Mouse (Mus musculus) R1 (cell line): ENCODE measurements around the gene Ccdc84.
"Not testable (repeated sequence)": the region's sequence is repeated elsewhere in the genome, so short reads cannot be mapped to it uniquely, and the experiment has no call there.

Experiments
- DNase-seq: peaks from one replicate; pipeline ENCODE4 v3.0.0-alpha.2; 2018; ENCODE audit warnings: low read depth, low spot score

Gene Ccdc84

DNA sequence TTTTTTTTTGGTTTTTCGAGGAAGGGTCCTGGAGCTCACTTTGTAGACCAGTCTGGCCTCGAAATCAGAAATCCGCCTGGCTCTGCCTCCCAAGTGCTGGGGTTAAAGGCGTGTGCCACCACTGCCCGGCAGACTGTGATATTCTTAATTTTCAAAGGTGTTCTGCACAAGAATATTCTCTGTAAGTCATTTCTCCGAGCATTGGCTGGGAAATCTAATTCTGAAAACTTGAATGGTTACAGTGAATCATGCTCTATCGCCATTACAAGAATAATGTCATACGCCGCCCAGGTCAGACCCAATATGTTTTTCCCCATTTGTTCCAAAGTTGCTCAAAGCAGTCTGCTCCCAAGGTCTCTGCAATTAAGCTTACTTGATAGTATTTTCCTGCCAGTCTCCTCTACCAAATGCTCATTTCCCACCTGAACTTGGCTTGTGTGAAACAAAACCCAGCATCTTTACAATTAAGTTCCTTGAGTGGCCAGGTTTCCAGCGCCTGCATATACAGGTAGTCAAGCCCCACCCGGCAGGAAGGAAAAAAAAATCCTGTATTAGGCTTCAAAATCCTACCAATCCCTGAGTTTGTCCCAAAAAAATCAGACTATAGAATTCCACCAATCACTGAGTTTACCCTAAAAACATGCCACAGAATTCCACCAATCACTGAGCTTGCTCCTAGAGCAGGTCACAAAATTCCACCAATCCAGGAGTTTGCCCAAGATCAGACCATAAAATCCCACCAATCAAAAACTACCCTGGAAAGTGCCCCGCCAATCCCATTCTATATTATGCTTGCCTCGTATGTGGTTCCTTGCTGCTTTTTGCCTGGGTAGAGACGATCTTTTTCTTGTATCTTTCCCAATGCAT is at the start of gene Ccdc84:
TSS of gene Ccdc84 (minus strand) at position 51 of the 867 bp plus-strand sequence.
- peak; percentile 97 for DNase-seq

- DNase-seq: no peak
These were observed 43.6 kb upstream of the Ccdc84 start for GRCm38 (mm10) chr9:44461950-44462349.

GRCm38 (mm10) chr9:44457035-44457742 is 38.8 kb upstream of the Ccdc84 start:
- DNase-seq: peak; percentile 85

DNA sequence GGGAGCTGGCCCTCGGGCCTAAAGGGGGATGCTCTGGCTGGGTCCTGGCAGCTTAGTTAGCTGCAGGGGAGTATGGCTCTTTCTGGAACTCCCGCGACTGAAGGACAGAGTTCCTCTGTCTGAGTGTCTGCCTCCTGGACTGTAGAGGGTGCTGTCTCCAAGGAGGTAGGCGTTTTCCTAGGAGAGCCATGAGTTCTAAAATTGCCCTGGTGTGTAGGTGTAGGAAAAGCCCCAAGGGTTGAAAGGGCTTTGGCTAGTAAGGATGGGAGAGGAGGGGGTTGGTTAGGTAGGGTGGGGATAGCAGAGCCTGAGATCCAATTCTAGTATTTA is 36.5 kb upstream of the Ccdc84 start, which contains the start of gene Upk2:
TSS of gene Upk2 (minus strand) at position 86 of the 330 bp plus-strand sequence.
- DNase-seq: peak; percentile 72

GRCm38 (mm10) chr9:44454132-44454890 is 35.9 kb upstream of the Ccdc84 start:
- DNase-seq: peak; percentile 85

DNA sequence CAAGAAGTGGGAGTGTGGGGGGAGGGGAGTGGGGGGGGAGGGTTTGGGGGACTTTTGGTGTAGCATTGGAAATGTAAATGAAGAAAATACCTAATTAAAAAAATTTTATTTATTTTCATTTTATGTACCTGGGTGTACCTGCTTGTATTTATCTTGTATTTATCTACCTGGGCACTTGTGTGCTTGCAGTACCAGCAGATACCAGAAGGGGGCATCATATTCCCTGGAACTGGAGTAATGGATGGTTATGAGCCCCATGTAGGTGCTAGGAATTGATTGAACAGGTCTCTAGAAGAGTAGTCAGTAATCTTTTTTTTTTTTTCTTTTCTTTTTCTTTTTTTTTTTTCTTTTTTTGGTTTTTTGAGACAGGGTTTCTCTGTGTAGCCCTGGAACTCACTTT is 32.0 kb upstream of the Ccdc84 start:
- peak; percentile 78 for DNase-seq

DNA sequence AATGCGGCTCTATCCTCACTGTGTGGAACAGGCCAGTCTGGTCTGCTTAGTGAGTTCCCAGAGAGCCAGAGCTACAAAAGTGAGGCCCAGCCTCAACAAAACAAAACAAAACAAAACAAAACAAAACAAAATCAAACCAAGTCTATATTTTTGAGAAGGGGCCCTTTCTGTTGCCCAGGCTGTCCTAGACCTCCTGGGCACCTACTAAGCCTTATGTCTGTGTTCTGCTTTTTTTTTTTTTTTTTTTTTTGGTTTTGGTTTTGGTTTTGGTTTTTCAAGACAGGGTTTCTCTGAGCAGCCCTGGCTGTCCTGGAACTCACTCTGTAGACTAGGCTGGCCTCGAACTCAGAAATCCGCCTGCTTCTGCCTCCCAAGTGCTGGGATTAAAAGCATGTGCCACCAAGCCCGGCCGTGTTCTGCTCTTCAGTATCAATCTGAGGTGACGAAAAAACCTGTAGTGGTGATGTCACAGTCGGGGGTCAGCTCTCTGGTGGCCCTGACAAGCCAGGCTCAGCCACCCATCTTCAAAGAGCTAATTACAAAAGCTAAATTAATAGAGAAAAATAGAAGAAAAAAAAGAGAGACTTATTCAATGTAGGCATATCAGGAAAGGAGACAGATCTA is 26.1 kb upstream of the Ccdc84 start:
- DNase-seq: not testable (repeated sequence)

- peak; percentile 91 for DNase-seq
These were observed 22.6 kb upstream of the Ccdc84 start, which contains the start of gene Foxr1 for GRCm38 (mm10) chr9:44440961-44441360. Foxr1 (minus strand) TSS chr9:44441136.

- DNase-seq: no peak
These were observed 17.4 kb upstream of the Ccdc84 start for GRCm38 (mm10) chr9:44435747-44436146.

DNA sequence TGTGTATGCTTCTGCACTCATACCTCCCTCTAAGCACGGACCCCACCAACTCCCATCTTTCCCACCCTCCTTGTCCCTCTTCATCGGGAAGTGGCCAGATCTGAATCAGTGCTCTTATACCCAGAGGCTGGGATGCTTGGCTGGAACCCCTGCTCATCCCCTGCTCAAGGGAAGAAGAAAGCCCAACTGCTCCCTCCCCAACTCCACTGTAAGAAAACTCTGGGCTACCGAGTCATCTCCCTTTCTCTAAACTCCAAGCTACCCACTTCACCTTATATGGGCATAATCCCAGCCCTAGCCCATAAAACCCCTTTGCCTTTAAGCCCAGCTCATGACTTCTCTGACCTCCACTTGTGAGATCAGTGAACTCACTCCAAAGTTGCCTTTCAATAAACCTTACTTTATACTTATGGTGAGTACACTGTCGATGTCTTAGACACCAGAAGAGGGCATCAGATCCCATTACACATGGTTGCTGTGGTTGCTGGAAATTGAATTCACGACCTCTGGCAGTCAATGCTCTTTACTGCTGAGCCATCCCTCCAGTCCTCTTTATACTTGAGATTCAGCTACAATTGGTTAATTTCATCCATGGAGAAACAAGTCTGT is 14.3 kb upstream of the Ccdc84 start:
- no peak for DNase-seq

GRCm38 (mm10) chr9:44423576-44423975 is 5.2 kb upstream of the Ccdc84 start:
- DNase-seq: peak; percentile 58

GRCm38 (mm10) chr9:44420280-44420898 is 2.0 kb upstream of the Ccdc84 start:
- DNase-seq: peak; percentile 90

GRCm38 (mm10) chr9:44419730-44420129 is 1.4 kb upstream of the Ccdc84 start:
- DNase-seq: not testable (repeated sequence)

- DNase-seq: peak; percentile 93
These were observed 441 bp downstream of the Ccdc84 start for GRCm38 (mm10) chr9:44417892-44418363.

- no peak for DNase-seq
These were observed 1.0 kb downstream of the Ccdc84 start for GRCm38 (mm10) chr9:44417156-44417891.

DNA sequence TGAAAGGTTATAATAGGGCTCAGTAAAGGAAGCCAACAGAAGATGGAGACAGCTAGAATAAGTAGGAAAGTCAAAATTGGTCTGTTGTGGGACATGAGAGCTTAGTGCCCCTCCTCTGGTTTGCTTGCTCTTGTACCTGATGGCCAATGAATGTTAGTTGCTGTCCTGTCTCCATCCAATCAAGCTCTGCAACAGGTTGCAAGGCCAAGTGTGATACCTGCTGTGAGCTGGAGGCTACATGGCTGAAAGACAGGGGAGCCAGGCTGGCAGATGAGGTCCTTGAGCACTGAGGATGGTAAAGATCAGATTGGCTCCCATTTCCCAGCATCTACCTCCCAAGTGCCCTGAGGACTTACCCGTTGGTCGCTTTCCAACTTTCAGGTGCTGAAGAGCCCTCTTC is 5.6 kb downstream of the Ccdc84 start:
- no peak for DNase-seq

DNA sequence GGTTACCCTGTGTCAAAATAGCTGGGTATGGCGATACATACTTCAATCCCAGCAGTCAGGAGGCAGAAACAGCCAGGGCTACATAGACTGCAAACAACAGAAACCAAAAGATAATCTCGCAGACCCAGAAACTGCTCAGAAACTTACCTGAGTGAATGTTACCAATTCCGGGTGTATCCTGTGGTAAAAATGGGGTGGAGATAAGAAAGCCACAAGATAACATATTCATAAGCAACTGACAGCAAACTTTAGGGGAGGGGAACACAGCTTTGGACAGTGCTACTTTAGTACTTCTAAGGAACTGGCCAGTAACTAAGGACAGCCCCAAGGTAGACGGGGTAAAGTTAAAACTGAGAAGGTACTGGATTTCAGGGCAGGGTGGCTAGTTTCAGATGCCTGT is 6.1 kb downstream of the Ccdc84 start:
- no peak for DNase-seq

DNA sequence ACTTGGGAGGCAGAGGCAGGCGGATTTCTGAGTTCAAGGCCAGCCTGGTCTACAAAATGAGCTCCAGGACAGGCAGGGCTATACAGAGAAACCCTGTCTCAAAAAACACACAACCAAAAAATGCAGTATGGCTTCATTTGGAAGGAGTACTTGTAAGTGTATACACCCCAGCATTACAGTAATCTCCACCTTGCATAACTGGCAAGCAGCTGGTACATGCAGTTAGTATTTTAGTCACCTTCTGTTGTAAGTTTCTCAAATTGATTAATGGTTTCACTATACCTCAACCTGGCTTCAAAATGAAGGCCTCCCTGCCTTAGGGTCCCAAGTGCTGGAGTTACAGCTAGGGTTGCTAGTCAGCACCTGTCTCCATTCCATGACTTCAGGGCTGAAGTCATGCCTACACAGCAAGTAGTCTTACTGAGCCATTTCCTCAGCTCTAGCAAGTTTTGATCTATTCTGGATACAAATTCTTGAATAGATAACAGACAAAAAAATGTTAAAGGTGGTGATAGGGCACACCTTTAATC is 6.7 kb downstream of the Ccdc84 start:
- no peak for DNase-seq

DNA sequence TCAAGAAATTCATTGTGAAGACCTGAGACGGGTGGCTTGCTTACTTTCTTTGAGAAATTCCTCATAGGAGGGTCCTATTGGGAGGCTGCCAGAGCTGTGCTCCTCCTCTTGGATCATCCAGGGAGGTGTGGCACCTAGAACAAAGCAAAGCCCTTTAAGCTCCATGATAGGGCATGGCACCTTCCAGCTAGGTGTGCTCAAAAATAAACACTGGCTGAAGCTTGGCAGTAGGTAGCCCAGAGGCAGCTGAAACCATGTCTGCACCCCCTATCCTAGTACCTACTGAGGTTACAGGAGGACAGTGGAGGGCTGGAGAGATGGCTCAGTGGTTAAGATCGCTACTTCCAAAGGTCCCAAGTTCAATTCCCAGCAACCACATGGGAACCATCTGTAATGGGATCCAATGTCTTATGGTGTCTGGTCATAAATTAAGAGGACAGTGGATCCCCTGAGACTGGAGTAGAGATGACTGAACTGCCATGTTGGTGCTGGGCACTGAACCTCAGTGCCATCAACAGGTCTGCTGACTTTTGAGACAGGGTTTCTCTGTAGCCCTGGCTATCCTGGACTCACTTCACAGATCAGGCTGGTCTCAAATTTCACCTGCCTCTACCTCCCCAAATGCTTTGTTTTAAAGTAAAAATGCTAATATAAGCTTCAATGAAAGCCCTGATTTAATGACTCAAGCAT is 7.6 kb downstream of the Ccdc84 start:
- peak; percentile 79 for DNase-seq
